Mouse (Mus musculus) myocyte (in vitro differentiated cells): ENCODE data around the gene Stac3. TPM values are rescaled to one million over a fixed set of nuclear protein-coding genes. Genes with fewer than 3 reads are reported as not detected.

Experiments used
- H3K27me3 ChIP-seq: one replicate; pipeline ENCODE4 v1.6.1; 2011; ENCODE audit not compliant: control insufficient read depth, insufficient read depth, insufficient read length
- H3K36me3 ChIP-seq: one replicate; pipeline ENCODE4 v1.6.1; 2011; ENCODE audit not compliant: control insufficient read depth, insufficient read depth
- H3K4me2 ChIP-seq: one replicate; pipeline ENCODE4 v1.6.1; 2011; ENCODE audit warnings: low read depth, control low read depth
- H3K4me3 ChIP-seq: one replicate; pipeline ENCODE4 v1.5.1; 2011; ENCODE audit warnings: mild to moderate bottlenecking, control low read depth, moderate library complexity
- H3K79me2 ChIP-seq: one replicate; pipeline ENCODE4 v1.6.1; 2011; ENCODE audit not compliant: control insufficient read depth, insufficient read depth
- H3ac ChIP-seq: one replicate; pipeline ENCODE4 v1.6.1; 2011; ENCODE audit not compliant: control insufficient read depth, insufficient read length
- CEBPB ChIP-seq: IDR thresholded peaks from 2 replicates; pipeline ENCODE4 v1.6.1; 2011; ENCODE audit warnings: mild to moderate bottlenecking, moderate library complexity; ENCODE audit not compliant: poor library complexity, insufficient read depth, severe bottlenecking
- MAX ChIP-seq: IDR thresholded peaks from one replicate; pipeline ENCODE4 v1.6.1; 2011; ENCODE audit warnings: low read depth, mild to moderate bottlenecking, control low read depth
- MYOD1 ChIP-seq, 3 experiments: IDR thresholded peaks; one replicate each; pipeline ENCODE4 v1.6.1; 2011; ENCODE audit warnings: control low read depth in 2 of 3, low read depth in 2 of 3, mild to moderate bottlenecking in 2 of 3, moderate library complexity in 1 of 3; ENCODE audit not compliant: insufficient read length in 2 of 3, control insufficient read depth in 1 of 3
- MYOG ChIP-seq, 3 experiments: IDR thresholded peaks; one replicate each; pipeline ENCODE4 v1.6.1; 2011; ENCODE audit warnings: control low read depth in 2 of 3, low read depth in 2 of 3, mild to moderate bottlenecking in 2 of 3; ENCODE audit not compliant: insufficient read length in 2 of 3, control insufficient read depth in 1 of 3, insufficient read depth in 1 of 3
- POLR2A ChIP-seq: IDR thresholded peaks from one replicate; pipeline ENCODE4 v1.6.1; 2011; ENCODE audit warnings: low read depth, mild to moderate bottlenecking, control low read depth, moderate library complexity; ENCODE audit not compliant: insufficient read length
- POLR2AphosphoS2 ChIP-seq: IDR thresholded peaks from one replicate; pipeline ENCODE4 v1.6.1; 2011; ENCODE audit warnings: low read depth, control low read depth; ENCODE audit not compliant: insufficient read length
- REST ChIP-seq: IDR thresholded peaks from one replicate; pipeline ENCODE4 v1.6.1; 2011; ENCODE audit warnings: mild to moderate bottlenecking, control low read depth, moderate library complexity; ENCODE audit not compliant: insufficient read depth, insufficient read length
- SRF ChIP-seq: IDR thresholded peaks from one replicate; pipeline ENCODE4 v1.6.1; 2011; ENCODE audit warnings: low read depth; ENCODE audit not compliant: control insufficient read depth, insufficient read length
- TCF12 ChIP-seq: IDR thresholded peaks from one replicate; pipeline ENCODE4 v1.6.1; 2011; ENCODE audit warnings: mild to moderate bottlenecking, control low read depth; ENCODE audit not compliant: poor library complexity, insufficient read depth, severe bottlenecking
- TCF3 ChIP-seq: IDR thresholded peaks from one replicate; pipeline ENCODE4 v1.6.1; 2011; ENCODE audit warnings: low read depth, control low read depth; ENCODE audit not compliant: insufficient read length
- USF1 ChIP-seq: IDR thresholded peaks from one replicate; pipeline ENCODE4 v1.6.1; 2011; ENCODE audit warnings: low read depth, mild to moderate bottlenecking, control low read depth, moderate library complexity
- polyA plus RNA-seq: library from polyadenylated mRNA; unstranded; fragments of >200 nt; fragmentation: generic; extraction: Trizol; gene quantifications from one replicate; pipeline ENCODE4 v1.2.1, GENCODE M21; 2012; ENCODE audit warnings: missing spikeins

The Stac3 gene
- polyA plus RNA-seq, 1 experiment = 125 TPM

DNA sequence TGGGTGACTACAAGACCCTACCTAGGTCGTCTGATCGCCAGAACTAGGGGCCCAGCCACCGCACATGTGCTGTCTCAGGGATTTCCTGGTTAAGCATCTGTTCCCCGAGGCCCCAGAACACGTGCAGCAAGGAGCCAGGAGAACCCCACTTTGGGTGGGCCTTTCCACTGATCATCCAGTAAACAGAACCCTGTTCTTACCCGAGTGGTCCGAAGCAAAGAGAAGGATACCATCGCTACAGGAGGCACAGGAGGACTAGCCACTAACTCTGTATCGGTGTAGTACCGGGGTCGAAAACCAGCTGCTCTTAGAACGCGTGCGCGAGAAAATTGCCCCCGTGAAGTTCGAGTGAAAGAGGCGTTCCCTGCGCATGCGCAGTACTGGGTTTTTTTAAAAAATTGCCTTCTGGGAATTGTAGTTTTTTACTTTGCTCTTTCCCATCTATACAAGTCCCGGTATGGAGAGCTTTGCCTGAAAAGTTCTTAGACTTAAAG lies 20.6 kb downstream of the Stac3 start, which contains the start of gene Shmt2:
Shmt2 (minus strand) TSS at position 357 of the 494 bp plus-strand sequence.
- Histone ChIP-seq H3K4me2 (peak within 1 kb of the TSS; percentile 99), H3K4me3 (peak within 1 kb of the TSS; percentile 99), H3ac (peak within 1 kb of the TSS; percentile 66), H3K27me3 (peaks cover 6% of the 10 kb centered on the region), H3K79me2 (peaks cover 22% of the 10 kb centered on the region), H3K36me3 (peaks cover 29% of the 10 kb centered on the region)
- peak; percentile 95 for TF ChIP-seq MAX
- peak; percentile 79 for TF ChIP-seq POLR2A
- TF ChIP-seq USF1 = peak; percentile 10
- TF ChIP-seq MYOG (IDR thresholded peaks at IDR 0.05; ENCODE audit: control insufficient read depth in 1 of 3, insufficient read depth in 1 of 3, insufficient read length in 2 of 3, low read depth in 2 of 3) = no peak
- TF ChIP-seq POLR2AphosphoS2 = peak; percentile 84

DNA sequence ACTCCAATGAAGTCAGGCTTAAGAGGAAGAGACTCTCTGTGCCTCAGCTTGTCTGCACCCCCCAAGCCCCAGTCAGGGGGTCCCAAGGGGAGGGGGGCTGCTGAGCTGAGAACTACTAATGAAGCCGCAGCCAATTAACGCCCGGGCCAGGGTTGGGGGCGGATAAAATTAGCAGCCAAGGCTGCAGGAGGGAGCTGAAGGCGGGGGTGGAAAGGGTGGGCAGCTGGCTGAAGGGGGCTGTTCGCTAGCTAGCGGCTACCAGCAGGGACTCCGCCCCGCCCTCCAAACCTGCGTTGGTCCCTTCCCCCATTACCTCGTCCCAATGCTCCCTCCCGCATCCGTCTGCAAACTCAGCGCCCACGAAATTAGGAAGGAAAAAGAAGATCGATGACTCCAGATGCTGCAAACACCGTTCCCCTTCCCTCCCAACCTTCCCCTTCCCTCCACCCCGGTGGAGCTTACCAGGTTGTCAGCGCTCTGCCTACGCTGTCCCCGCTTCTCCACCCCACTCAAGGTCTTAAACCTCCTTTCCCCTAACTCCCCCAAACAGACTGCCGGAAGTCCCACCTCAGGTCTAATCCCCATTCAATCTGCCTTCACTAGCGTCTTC lies 23.3 kb downstream of the Stac3 start:
- peaks cover 19% of the 10 kb centered on the region for H3K27me3 ChIP-seq
- no peak overlapping the region for H3K4me3 ChIP-seq
- H3K36me3 ChIP-seq = peaks cover 10% of the 10 kb centered on the region
- H3ac ChIP-seq = no peak overlapping the region
- peaks cover 22% of the 10 kb centered on the region for H3K79me2 ChIP-seq
- TF ChIP-seq POLR2A (no peak), TCF3 (no peak), REST (no peak), MYOD1 (IDR thresholded peaks at IDR 0.05; ENCODE audit: control insufficient read depth in 1 of 3, insufficient read length in 2 of 3, low read depth in 2 of 3) (no peak), POLR2AphosphoS2 (no peak), MAX (no peak), MYOG (IDR thresholded peaks at IDR 0.05; ENCODE audit: control insufficient read depth in 1 of 3, insufficient read depth in 1 of 3, insufficient read length in 2 of 3, low read depth in 2 of 3) (no peak), USF1 (no peak)
- H3K4me2 ChIP-seq = no peak overlapping the region

DNA sequence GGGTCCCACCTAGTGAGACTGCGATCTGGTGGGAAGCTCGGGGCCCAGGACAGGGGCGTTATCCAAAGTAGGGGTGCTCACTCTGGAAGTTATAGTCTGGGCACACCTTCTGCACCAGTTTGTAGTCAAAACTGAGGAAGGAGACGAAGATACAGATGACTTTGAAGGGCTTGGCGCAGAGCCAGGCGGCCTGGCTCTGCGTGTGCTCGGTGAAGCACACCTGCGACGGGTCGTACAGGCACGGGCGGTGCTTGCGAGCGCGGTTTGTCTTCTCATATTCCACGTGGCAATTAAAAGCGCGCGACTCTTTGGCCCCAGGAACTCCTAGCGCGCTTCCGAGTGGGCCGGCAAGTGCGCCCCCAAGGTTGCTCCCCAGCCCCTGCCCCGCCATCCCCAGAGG lies 24.6 kb downstream of the Stac3 start:
- Histone ChIP-seq H3K4me3 (peak overlapping the region; percentile 9), H3K36me3 (no peaks in the 10 kb centered on the region), H3K79me2 (peaks cover 11% of the 10 kb centered on the region), H3K27me3 (peaks cover 31% of the 10 kb centered on the region), H3K4me2 (peak overlapping the region; percentile 67), H3ac (no peak overlapping the region)
- TF ChIP-seq USF1 (no peak), SRF (no peak), TCF3 (no peak), CEBPB (no peak), MAX (no peak), MYOD1 (IDR thresholded peaks at IDR 0.05; ENCODE audit: control insufficient read depth in 1 of 3, insufficient read length in 2 of 3, low read depth in 2 of 3) (no peak)

DNA sequence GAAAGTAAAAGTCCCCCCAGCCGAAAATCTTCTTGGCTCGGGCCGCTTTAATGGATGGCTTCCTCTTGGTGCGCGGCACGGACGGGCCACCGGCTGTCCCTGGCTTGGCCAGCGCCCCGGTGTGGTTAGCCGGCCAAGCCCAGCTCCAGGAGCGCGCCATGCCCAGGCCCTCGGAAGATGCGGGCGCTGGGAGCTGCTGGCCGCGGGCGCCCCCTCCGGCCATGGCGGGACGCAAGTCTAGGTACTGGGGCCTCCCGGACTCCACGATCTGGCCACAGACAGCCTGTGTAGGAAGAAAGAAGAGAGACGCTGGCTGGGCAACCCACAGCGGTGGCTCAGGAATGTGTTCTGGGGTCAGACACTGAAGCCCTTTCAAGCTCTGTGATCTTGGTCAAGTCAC lies 25.2 kb downstream of the Stac3 start:
- peak overlapping the region; percentile 67 for H3K4me2 ChIP-seq
- H3K27me3 ChIP-seq = peaks cover 37% of the 10 kb centered on the region

DNA sequence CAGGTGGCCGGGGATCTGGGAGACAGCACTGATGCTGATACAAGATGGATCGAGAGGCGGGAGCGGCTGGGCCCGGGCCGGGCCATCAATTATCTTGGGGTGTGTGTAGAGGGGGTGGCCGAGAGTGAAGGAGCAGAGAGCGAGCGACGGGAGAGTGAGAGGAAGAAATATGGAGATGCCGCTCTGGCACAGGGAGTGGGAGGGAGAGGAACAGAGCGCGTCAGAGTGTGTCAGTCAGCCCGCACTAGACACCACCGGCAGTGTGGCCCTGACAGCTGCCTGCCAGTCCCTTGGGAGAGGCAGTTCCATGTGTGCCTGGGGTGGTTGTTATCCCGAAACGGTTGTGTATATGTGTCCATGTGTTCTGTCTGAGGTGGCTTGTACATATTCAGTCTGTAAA lies 26.0 kb downstream of the Stac3 start:
- Histone ChIP-seq H3K4me3 (no peak overlapping the region), H3K4me2 (no peak overlapping the region), H3K36me3 (no peaks in the 10 kb centered on the region)

More for the DNA sequence above, 25.2 kb downstream of the Stac3 start:
- peaks cover 4% of the 10 kb centered on the region for H3K79me2 ChIP-seq
- peak overlapping the region; percentile 9 for H3K4me3 ChIP-seq
- no peak overlapping the region for H3ac ChIP-seq
- H3K36me3 ChIP-seq = no peaks in the 10 kb centered on the region
- TF ChIP-seq MYOD1 (IDR thresholded peaks at IDR 0.05; ENCODE audit: control insufficient read depth in 1 of 3, insufficient read length in 2 of 3, low read depth in 2 of 3) = peak in 1 of 3 experiments; percentile 1
- TF ChIP-seq MYOG (IDR thresholded peaks at IDR 0.05; ENCODE audit: control insufficient read depth in 1 of 3, insufficient read depth in 1 of 3, insufficient read length in 2 of 3, low read depth in 2 of 3) = peak in 1 of 3 experiments; percentile 54
- TF ChIP-seq SRF = no peak

DNA sequence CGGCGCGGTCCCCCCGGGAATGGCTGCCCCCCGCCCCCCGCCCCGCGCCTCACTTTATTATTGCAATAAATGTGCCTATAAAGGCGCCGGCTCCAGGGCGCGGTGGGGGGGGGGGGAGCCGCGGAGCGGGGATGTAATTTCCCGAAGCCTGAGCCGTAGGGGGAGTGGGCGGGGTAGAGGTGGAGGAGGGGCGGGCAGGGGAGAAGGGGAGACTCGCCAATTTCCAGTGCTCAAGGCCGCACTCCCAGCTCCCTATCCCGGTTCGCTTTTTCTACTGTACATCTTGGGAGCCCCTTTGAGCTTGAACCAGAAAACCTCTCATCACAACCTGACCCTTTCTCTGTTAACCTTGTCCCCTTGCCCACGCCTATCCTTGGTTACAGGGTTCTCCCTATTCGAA lies 29.5 kb downstream of the Stac3 start:
- H3K4me3 ChIP-seq = no peak overlapping the region
- H3ac ChIP-seq = no peak overlapping the region
- TF ChIP-seq TCF3 = no peak
- no peak for TF ChIP-seq USF1
- peaks cover 50% of the 10 kb centered on the region for H3K27me3 ChIP-seq
- no peak overlapping the region for H3K4me2 ChIP-seq
- no peaks in the 10 kb centered on the region for H3K79me2 ChIP-seq
- H3K36me3 ChIP-seq = no peaks in the 10 kb centered on the region

More for the DNA sequence above, 26.0 kb downstream of the Stac3 start:
- H3K79me2 ChIP-seq = no peaks in the 10 kb centered on the region
- H3K27me3 ChIP-seq = peaks cover 45% of the 10 kb centered on the region
- TF ChIP-seq MYOD1 (IDR thresholded peaks at IDR 0.05; ENCODE audit: control insufficient read depth in 1 of 3, insufficient read length in 2 of 3, low read depth in 2 of 3) (peak in 1 of 3 experiments; percentile 61), TCF12 (no peak), POLR2A (no peak), POLR2AphosphoS2 (no peak), MYOG (IDR thresholded peaks at IDR 0.05; ENCODE audit: control insufficient read depth in 1 of 3, insufficient read depth in 1 of 3, insufficient read length in 2 of 3, low read depth in 2 of 3) (peak in 2 of 3 experiments; percentile 53 to 72)
- no peak overlapping the region for H3ac ChIP-seq
